Mouse (Mus musculus) cerebellum, adult (tissue): ENCODE measurements around the gene Rcor1.
A peak's percentile ranks its signal among the peaks of the same experiment; 100 is the strongest.

Source experiments
- ATAC-seq: cut with Nextera tagmentation; 2 replicates; pipeline ENCODE4 v1.9.2; 2017; ENCODE audit warnings: mild to moderate bottlenecking, moderate library complexity, mixed read lengths; ENCODE audit not compliant: insufficient number of reproducible peaks, low FRiP score, low TSS enrichment

Rcor1 gene

DNA sequence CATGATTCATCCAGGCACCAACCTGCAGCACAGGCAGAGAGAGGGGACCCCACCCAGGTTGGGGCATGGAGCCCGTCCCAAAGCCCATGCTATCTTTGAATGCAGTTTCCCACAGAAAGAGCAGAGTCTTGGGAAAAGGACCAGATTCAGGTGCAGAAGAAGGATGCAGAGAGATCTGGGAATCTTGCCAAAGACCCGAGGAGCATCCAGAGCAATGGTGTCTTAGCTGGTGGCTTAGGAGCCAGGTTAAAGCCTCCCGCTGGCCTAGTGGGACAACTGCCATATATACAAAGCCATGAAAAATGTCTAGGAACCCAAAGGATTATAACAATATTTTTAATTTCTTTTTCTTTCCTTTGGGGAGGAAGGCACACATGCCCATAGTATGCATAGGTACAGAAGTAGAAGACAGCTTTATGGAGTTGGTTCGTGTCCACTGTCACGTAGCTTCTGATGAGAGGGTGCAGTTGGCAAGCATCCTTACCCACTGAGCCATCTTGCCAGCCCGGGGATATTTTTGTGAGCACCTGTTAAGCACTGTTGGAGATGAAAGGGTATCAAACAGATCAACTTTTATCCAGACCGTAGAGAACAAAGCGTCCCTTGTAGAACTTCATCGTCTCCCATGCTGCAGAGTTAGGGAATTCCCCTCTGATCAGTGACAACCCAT, 82.0 kb downstream of the Rcor1 start:
- no peak for ATAC-seq

GRCm38 (mm10) chr12:111122332-111122852, 83.2 kb downstream of the Rcor1 start:
- ATAC-seq, result no peak

DNA sequence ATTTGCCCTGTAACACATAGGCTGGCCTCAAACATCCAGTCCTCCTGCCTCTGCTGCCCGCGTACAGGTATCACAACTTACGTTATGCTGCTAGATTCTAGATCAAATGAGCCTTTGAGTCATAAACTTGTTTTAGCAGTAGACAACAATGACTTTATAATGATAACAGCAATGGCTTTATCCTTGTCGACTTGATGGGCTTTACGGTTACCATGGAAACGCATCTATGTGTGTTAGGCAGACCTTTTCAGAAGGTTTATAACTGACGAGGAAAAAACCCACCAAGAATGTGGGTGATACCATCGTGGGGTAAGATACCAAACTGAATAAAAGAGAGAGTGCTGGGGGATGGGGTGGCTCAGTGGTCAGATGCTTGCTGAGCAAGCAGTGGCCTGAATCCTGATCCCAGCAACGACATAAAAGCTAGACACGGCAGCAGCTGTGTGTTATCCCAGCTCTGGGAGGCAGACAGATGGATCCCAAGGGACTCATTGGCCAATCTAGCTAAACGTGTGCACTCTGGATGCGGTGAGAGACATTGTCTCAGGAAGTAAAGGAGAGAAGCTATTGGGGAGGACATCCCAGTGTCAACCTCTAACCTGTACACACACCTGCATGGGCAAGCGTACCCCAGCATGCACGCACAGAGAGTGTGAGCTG, 85.6 kb downstream of the Rcor1 start:
- no peak for ATAC-seq

DNA sequence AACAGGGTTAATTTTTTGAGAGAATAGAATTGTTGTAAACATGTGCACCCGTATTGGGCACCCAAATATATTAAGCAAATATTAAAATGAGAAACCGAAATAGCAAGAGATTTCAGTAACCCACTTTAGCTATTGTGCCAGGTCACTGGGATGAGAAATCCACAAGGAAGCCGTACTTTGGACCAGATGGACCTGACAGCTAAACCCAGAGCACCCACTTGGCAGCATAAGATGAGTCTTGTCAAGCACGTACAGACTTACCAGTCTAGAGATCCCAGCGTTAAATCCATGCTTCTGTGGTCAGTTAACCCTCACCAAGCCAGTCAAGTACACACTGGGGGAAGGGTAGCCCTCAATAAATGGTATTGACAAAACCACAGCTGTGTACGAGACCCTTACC, 86.5 kb downstream of the Rcor1 start:
- no peak for ATAC-seq

DNA sequence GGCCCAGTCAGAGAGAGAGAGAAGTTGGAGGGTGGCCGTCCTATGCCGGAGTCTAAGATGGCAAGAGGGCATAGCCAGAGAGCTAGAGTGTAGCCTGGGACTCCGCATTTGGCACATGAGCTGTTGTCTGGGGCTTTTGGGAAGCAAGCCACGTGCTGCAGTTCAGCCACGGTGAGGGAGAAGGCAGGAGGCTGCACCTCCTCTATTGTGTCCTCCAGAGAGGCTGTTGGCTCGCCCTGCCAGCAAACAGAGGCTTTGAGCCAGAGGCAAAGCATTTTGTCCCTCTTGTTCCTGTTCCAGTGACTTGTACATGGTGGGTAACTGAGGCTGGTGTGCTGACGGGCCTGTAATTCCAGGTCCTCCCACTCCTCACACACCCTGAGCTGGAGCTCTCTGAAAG, 95.0 kb downstream of the Rcor1 start:
- ATAC-seq, result no peak

DNA sequence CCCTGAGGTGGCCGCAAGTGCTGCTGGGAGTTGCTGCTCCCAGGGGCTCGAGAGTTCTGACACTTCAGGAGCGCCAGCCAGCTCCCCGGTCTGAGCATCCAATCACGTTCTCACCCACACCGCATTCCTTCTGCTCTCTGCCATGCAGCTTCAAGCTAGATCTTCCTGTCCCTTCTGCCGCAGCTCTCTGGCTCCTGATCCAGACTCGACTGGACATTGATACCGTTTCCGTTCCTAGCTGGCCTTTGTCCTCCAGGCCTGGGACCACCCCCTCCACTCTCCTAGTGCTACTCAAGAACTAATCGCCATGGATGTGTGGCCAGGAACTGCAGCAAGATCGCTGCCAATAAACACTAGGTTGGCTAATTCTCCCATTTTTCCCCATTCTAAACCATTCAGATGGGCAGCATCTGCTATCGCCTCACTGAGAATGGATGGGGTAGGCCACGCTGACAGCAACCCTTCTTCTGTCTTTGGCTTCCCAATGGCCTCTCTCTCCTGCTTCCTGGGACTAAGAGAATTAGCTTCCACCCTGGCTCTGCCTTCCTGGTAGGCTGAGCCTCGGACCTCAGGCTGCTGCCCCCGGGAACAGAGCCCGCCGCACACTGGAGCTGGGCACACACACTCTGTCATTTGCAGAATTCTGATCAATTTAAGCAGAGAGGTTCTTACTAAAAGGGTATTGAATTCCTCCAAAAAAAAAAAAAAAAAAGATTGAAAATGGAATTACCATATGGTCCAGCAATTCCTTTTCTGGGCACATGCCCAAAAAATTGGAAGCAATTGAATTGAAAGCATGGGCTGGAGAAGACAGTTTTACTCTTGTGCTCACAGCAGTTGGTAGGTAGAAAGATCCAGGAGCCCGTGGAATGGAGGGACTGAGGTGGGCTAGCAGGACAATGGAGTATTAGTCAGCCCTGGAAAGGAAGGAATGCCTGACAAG, 95.9 kb downstream of the Rcor1 start:
- peak; percentile 31; the same call in 1 of the 2 replicates for ATAC-seq

- ATAC-seq, result no peak
Observed at GRCm38 (mm10) chr12:111135953-111136352, 96.8 kb downstream of the Rcor1 start.

GRCm38 (mm10) chr12:111137079-111137478, 97.9 kb downstream of the Rcor1 start:
- ATAC-seq, result no peak

GRCm38 (mm10) chr12:111143005-111143508, 103.9 kb downstream of the Rcor1 start:
- no peak for ATAC-seq

GRCm38 (mm10) chr12:111143509-111144063, 104.4 kb downstream of the Rcor1 start:
- no peak for ATAC-seq

DNA sequence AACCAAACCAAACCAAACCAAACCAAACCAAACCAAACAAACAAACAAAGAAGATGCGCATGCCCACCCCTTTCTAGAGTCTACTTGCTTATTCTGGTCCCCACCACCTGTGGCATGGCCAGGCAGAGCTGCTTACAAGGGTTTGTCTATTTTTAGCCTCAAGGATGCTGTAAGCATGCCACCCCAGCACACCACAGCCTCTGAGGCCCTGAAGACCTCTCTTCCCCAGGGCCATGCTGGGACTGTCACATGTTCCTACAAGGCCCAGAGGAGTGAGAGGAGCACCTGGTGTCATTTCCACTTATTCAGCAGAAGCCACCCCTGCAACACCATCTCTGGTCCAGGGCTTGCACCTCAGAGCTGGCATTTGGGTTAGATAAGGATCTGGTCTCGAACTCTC, 105.4 kb downstream of the Rcor1 start:
- ATAC-seq, result no peak

DNA sequence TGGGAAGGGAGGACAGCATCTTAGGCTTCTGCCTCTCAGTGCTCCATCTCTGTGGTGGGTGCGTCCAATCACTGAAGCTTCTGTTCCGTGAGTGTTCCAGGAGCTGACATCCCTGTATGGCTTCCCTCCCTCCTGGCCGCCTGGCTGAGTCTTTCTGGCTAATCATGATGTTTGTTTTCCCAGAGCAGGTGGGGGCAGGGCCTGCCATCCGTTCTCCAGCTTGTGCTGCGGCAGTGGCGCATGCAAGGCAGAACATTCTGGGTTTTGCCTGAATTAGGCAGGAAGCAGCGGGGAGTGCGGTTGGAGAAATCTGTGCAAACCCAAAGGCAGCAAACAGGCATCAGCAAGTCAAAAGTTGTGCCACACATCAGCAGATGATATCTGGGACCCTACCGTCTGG, 106.1 kb downstream of the Rcor1 start:
- ATAC-seq, result no peak

DNA sequence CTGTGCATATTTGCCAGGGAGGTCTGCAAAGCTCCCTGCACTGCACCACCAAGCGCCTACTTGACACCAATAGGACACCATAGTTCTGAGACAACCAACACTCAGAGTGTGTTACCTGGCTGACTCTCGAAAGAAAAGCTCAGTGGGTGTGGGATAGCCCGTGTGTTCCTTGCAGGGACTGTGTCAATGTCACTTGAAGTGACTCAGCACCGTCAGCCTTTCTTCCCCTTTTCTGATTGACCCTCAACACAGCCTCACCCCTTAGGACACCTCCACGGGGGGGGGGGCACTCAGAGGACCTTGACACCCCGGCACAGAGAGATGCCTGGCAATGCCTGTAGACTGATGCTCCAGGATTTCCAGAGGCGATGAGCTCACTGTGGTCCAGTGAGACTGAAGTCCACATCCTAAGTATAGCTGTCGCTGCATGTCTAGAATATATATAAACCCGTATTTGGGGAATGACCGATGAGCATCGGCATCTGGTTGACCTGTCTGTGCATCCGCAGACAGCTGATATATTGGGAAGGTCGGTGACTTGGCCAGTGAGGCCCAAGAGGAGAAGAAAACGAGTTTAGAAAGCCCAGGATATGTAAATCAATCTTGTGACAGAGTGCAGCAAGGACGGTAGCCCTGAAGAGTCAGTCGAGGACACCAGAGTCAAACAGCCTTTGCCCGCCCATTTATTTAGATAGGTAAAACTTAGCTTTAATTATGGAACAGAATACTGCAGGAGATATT, 110.5 kb downstream of the Rcor1 start:
- ATAC-seq, result no peak

DNA sequence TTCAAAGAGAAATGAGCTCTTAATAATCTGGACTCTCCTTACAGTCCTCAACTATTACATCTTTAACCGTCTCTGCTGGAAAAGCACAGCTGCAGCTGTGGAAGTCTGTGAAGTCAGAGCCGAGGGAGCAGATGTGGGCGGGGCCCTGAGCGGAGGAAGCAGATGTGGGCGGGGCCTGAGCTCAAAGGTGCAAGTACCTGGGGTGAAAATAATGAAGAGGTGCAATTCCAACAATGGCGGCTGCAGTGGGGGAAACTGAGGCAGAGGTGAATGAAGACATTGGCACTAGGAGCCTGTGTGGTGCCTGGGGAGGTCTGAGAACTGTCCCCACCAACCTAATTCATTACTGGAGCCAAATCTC, 111.1 kb downstream of the Rcor1 start:
- ATAC-seq, result no peak

DNA sequence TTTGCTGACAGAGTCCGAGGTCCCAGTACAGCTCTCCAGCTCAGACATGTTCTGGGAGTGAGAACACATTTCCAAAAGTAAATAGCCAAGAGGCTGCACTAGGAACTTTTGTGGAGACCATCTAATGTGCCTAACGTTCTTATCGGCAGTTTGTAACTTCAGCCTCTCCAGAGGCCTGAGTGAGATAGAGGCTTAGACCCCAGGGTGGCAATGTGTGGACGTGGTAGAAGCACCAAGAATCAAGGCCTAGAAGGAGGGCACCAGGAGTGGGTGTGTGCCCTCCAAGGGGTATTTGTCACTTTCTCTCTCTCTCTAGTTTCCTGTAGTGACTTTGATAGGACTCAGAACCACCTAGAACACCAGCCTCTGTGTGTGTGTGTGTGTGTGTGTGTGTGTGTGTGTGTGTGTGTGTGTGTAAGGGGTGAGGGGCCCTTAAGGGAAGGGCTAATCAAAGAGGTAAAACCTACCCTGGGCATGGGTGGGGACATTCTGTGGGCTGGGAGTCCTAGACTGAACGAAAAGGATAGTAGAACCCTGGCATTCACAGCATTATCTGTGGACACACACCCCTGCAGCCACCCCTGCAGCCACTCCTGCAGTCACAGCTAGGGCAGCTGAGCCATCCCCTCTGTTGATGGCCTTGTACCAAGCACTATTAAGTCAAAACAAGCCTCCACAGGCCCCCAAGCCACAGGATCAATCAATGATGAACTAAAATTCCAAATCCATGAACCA, 112.4 kb downstream of the Rcor1 start:
- no peak for ATAC-seq

DNA sequence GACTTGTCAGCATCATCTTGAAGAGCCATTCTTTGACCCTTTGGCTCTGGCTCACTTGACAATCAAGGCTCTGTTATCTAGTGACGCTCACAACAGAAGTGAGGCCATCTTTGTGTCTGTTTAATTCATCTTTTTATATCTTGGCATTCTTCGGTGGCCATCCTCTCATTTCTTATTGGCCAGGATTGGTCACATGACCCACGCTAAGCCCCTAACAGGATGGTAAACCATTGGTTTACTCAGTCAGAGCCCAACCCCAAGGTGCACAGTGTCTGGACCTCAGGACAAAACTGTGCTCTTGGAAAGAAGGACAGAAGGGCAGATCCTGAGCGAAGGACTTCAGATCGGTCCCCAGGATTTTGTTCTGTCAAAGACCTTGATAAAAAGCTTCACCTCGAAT, 113.4 kb downstream of the Rcor1 start:
- ATAC-seq, result no peak

GRCm38 (mm10) chr12:111152981-111153710, 114.0 kb downstream of the Rcor1 start:
- ATAC-seq, result no peak

GRCm38 (mm10) chr12:111153946-111154345, 114.8 kb downstream of the Rcor1 start:
- ATAC-seq, result no peak
